Mouse (Mus musculus) right cerebral cortex, postnatal 10 days (tissue): ENCODE data around the gene Plekha5.

Experiments
- DNase-seq, 2 experiments: peaks; one replicate each; pipeline ENCODE4 v3.0.0; 2021; ENCODE audit warnings: low spot score in 2 of 2

The Plekha5 gene

DNA sequence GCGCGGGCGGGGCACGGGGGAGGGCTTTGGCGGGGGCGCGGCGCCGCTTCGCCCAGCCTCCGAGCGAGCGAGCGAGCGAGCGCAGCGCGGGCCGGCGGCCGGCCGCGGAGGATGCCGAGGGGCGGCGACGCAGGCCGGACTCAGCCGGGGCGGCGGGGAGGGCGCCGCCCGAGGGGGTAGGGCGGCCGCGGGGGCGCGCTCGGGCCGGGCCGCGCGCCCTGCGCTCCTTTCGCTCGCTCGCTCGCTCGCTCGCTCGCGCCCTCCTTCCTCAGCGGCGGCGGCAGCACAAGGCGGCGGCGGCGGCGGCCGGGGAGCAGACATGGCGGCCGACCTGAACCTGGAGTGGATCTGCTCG, at the start of gene Plekha5:
Gene Plekha5, plus strand, starts transcription at position 209 of the 355 bp plus-strand sequence.
- no peak for DNase-seq

DNA sequence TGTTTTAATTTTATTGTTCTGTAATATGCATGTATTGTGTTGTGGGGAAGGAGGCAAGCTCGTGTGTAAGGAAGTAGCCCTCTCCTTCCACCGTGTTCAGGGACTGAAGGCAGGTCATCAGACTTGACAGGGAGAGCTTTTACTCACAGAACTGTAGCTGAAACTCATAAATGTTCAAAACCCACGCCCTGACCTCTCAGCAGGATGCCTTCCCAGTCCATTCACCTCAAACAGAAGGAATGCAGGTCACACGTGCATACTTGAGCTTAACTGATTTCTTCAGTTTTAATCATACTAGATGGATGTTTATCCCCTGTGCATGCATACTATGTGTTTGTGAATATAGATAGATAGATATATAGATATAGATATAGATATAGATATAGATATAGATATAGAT, 48.2 kb upstream of the Plekha5 start:
- no peak for DNase-seq

DNA sequence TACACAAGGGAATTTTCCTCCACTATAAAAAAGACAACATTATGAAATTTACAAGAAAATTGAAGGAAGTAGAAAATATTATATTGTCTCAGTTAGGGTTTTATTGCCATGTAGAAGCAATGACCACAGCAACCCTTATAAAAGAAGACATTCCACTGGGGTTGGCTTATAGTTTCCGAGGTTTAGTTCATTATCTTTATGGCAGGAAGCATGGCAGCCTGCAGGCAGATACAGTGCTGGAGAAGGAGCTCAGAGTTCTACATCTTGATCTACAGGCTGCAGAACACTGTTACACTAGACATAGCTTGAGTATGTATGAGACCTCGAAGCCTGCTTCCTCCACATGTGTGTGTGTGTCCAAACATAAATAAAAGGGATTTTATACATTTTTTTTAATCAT, 43.3 kb upstream of the Plekha5 start:
- no peak for DNase-seq

DNA sequence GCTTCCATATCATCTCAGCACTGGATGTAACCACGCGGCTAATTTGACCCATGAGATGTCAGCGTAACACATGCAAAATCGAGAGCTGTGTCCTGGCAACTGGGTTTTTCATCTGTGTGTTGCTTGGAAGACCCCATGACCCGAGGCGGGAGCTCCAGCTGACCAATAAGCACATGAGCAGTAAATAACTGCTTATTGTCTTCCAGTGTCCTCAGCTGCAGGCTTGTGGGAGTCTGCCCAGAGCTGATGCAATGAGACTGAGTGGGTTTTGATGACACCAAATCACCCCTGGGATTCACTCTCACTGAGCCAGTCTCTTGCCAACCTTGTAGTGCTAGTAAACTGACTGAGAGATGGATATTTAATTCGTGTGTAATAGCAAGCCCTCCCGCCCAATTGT, 42.7 kb upstream of the Plekha5 start:
- no peak for DNase-seq

DNA sequence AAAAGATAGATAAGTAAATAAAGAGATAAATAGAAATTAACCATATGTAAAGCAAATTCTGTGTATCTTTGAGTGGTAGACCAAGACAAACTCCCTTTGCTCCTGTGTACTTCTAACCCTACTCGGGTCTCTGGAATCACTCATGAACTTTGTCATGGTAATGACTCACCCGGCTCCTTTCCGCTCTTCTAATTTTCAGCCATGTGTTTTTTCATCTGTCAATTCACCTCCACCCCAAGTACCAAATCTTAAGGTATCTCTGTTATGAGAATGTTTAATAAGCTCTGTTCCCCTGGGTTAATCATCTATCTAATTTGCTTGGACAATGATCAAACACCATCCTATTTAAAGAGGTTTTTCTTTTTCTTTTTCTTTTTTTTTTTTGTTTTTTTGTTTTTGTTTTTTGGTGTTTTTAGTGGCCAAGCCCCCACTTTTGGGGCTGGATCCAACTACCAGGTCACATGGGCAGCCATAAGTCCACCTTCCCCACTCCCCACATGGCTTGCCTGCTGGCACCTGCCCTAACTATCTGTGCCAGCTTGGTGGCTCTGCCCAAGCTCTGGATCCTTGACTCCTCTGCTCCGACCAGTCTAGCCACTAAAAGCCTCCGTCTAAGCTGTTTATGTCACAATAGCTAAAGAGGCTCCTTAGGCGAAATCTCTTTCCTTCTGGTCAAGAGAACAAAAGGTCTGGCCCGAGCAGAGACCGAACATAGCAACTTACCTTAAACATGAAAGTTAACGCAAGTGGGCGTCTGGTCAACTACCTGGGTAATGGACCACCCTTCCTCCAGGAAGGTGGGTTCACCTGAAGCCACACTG, 40.1 kb upstream of the Plekha5 start:
- DNase-seq = no peak

DNA sequence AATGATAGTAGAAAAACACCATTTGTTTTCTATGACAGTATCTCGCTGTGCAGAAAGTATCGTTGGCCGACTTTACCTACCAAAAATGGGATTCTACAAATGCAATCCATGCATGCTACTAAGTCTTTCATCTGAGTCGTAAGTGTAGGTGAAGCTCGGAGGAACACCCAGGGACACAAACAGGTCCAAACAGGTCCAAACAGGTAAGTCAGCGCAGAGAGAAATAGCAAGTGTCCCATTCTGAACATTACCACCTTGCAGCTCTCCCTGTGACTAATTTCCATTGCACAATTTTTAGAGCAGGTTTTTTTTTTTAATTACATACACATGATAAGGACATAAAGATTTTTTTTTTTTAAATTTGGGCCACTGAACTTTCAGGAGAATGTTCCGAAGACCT, 27.2 kb upstream of the Plekha5 start:
- DNase-seq = no peak

DNA sequence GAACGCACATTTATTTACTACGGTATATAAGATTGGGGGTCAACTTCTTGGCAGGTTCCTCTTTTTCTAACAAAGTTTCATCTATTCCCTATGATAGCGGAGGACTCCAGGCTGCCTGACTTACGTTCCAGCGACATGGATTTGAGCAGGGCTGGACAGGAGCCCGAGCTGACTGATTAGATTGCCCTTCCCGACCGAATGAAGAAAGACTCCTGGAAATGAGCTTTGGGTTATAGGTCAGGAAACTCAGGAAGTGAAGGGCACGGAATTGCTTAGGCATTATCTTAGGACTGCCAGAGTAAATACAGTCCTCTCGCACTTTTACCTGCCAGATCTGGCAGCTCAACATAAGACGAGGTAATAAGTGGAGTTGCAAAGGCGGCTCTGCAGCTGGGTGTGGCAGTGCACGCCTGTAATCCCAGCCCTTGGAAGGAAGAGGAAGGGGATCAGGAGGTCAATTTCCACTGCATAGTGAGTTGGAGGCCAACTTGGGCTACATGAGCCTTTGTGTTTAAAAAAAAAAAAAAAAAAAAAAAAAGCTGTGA, 21.0 kb upstream of the Plekha5 start:
- no peak for DNase-seq

DNA sequence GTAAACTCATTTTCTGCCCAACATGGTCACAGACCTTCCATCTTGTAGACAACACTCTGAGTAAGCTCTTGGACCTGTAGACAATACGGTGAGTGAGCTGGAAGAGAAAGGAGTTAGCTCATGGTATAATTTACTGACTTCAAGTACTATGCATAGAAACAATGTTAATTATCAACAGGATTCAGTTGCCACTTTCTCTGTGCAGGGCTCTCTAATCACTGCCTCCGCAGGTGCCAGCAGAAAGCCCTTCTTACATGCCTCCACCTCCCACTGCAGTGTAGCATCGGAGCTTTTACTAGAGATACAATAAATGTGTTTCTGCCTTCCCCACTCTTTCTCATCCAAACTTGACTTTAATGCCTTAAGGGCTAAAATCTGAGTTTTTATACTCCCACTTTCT, 11.9 kb upstream of the Plekha5 start:
- no peak for DNase-seq

DNA sequence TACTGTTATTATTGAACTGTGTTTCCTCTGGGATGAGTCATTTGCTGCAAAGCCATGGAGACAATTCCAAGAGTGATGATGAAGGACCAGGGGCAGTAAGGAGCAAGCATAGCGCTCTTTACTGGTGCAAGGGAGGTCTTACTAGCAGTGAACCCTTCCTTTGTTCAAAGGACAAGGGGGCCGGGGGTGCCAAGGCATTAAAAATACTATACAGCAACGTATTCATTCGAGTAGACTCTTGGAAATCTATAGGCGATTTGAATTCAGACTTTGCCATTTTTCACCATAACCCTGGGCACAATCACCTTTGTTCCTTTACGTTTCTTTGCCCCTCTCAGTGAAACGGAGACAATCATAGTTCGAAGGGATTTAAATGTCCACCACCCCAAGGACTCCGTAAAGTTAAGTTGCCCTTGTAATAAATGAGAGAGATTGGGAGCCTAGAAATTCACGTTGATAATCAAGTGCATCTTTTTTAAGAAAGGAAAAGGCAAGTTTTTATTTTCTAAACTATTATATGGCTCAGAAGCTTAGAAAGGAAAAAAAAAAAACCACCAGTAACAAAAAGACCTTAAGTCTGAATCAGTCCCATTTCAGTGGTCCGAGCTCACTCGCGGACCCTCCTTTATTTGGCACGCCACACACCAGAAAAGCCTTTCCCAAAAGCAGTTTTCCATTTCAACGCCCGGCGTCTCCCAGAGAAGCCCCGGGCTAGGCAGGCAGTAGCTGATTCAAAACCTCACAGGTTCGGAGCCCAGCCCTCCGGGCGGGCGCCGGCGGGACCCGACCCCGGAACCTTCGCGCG, 611 bp upstream of the Plekha5 start:
- peak in 1 of 2 experiments; percentile 54 for DNase-seq

DNA sequence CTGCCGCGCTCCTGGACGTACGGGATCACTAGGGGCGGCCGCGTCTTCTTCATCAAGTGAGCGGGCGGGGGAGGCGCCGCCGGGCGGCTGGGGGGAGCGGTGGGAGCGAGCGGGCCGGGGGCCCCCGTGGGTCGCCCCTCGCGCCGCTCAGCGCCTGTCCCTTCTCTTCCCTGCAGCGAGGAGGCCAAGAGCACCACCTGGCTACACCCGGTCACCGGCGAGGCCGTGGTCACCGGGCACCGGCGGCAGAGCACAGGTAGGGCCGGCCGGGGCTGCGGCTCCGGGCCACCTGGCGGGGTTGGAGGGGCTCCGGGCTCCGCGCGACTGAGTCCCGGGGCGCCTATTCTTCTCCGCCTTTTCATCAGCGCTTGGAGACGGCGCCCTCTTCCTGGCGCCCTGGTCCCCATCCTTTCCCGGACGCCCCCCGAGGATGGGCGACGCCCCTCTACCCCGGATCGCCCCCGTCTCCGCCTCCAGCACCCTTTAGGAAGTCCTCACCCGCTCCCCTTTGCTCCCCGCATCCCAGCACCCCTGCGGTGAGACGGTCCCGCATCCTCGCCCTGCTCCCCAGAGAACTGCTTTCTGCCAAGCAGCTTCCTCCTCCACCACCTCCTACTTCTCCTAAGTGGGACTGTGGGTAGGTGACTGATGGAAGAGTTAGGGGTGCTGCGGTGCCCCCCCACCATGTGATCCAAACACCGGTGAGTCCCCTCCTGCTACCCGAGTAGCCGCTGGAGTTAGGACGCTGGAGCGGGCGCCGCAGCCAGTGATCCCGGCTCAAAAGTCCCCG, 542 bp downstream of the Plekha5 start:
- peak; percentile 62 to 65 for DNase-seq

DNA sequence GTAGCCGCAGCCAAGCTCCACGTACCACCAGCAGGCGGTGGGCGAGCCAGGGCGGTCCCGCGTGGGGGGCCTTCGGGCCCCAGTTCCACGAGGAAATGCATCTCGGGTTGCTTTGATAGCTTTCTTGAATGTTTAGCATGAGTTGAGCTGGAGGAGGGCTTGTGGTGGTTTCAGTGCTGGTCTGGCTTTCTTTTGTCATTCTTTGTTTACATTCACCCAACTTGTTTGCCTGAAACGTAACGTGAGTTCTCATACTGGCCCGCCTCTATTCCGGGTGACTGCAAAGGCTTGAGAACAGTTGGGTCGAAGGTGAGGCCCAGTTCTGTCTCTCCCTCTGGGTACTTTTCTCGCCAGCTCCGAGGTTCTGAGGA, 1.1 kb downstream of the Plekha5 start:
- DNase-seq = peak; percentile 47 to 53

DNA sequence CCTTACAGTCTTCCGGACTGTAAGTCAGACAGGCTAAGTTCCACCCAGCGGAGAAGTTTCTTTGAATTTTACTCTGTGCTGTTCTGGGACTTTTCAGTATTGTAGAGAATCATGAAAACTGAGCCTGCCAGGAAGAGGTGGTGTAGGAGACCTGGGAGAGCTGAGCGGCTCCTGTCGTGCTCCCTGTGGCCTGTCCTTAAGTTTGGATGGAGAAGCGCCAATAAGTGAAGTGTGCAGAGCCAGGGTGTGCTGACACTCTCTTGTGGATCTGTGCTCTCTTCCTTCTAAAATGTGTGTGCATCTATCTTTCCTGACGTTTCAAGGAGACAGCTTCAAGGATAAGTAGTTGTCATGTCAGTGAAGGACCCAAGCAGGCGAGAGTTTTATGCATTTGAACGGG, 5.4 kb downstream of the Plekha5 start:
- no peak for DNase-seq

DNA sequence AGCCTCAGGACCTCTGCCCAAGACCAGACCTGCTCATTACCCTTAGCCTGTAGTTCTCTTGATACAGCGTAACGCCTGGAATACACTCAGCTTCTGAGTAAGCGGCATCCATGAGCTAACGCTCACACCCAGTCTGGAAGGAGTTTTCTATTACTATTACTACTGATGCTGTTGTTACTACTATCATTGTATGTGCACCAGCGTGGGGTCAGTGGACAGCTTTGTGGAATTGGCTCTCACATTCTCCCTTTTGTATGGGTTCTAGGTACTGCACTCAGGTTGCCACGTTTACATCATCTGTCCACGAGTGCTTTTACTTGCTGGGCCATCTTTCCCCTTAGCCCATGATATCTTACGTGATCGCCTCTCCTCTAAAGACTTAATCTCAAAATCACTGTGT, 8.5 kb downstream of the Plekha5 start:
- no peak for DNase-seq

DNA sequence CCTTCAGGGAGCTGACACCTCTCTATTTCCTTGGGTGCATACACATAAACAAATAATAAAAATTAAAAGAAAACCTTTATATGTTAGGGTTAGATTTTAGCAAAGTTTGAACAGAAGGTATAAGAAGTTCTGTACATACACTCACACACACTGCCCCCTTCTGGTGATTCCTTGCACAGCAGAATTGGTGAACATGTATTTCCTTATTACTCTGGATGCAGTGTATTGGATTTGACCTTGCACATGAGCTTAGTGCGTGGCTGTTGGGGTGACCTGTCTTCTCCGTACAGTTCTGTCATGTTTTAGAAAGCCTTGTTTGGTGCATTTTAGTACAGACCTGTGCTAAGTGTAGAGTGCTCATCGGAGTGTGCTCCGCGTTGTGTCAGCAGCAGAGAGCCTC, 19.5 kb downstream of the Plekha5 start:
- DNase-seq = peak; percentile 54 to 63

DNA sequence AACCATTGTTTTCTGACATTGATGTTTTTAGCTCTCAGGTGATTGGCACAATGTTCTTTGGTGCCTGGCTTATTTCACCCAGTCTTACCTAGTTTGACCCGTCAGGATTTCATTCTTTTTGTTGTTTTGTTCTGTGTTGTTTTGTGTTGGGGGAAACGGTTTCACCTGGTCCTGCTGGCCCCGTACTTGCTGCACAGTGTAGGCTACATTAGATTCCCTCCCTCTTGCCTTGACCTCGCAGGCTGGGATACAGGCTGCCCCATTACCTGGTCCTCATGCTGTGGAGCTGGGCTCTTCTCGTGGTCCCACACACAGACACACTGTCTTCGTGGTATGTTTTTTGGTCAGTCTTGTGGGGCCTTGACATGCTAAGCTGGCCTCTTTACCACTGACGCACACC, 20.3 kb downstream of the Plekha5 start:
- peak in 1 of 2 experiments; percentile 9 for DNase-seq

DNA sequence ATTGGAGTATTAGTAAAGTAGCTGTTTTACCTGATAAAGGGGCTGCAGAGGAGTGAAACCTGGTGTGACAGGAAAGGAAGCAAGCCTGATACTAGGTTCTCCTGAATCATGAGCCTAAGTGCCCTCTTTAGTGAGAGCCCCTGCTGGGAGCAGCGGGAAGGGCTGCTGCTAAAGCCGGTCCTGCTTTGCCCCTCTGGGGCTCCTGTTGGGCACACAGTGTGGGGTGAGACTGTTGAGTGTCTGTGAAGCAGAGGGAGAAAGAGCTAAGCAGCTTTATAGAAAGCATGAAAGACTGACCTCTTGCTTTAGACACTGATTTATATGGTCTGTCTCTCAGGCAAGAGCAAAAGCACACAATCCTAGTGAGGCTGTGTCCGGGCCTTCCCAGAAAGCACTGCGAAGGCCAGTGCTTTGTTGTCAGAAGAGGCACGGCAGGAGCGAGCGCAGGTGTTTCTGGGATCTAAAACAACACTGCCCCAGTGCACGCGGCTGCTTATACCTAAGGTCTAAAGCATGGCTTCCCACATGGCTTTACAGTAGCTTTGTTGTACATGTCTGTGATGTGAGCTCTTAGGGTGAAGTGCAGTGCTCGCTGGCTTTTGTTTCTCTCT, 21.1 kb downstream of the Plekha5 start:
- DNase-seq = peak in 1 of 2 experiments; percentile 11

DNA sequence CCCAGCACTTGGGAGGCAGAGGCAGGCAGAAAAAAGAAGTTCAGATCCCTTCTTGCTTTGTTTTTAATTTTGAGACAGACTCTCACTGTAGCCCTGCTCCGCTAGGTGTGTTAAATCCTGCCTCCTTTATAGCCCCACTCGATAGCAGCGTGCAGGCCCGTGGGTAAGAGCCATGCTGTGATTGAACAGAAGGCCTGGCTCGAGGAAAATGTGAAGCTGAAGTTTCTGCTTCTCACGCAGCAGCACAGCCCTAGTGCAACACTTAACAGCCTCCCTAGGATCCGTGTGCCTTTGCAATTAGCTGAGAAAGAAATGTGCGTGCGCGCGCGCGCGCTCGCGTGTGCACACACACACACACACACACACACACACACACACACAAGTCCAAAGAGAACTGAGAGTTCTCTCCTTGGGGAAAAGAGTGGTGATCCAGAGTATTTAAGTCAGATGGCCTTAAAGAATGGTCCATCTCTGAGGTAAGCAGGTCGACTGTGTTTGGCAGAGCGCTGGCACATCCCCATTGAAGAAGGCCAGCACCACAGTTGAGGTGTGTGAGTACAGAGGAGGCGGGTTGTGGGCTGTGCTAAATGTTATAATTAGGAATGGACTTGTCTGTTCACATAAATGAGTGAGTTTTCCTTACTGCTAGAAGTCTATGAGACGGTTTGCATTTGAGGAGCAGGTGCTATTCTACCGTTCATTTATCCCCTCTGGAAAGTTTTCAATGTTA, 24.3 kb downstream of the Plekha5 start:
- no peak for DNase-seq

DNA sequence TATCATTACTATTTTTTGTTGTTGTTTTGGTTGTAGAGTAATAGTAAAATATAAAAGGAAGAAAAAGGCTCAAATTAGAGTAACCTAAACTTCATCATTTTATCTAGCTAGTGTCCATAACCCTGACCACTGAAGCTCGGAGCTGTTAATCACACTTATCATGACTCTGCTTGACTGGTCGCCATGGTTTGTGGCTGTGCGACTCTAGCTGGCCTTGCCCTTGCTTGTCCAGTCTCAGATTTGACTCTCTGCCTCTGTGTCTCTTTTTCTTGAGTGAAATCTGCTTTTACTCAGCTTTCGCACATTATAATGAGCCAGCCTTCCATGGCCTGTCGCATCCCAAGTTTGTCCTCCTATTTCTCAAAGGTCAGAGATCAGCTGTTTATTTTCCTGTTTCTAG, 26.8 kb downstream of the Plekha5 start:
- no peak for DNase-seq

DNA sequence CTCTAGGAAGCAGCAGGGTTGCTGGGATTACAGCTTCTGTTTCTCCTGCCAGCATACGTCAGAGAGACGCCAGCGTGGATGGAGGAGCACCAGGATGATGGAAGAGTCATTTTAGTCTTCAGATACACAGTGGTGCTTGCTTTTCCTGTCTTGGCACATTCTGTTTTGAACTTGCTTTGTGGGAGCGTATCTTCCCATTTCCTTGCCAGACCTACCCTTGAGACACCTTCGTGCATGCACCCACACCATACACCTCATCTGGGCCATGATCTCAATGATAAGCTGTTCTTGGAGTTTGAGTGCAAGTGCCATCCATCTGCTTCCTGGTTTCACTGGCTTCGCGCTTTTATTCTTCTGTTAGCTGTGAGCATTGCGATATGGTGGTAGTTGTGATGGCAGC, 28.9 kb downstream of the Plekha5 start:
- DNase-seq = peak in 1 of 2 experiments; percentile 16

DNA sequence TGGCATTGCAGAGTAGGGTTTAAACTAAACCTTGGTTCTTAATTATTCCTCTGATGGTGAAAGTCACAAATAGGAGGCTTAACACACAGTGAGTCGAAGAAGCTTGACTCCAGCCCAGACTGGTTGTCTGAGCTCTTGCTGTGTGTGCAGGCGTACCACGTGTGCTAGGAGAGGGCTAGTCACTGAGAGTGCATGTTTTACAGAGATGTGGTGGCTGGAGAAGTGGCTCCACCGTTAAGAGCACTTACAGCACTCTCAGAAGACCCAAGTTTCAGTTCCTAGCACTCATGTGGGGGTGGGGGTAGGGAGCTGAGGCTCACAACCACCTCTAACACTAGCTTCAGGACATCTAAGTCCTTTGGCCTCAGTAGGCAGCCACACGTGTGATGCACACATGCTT, 29.6 kb downstream of the Plekha5 start:
- DNase-seq = peak in 1 of 2 experiments; percentile 13

DNA sequence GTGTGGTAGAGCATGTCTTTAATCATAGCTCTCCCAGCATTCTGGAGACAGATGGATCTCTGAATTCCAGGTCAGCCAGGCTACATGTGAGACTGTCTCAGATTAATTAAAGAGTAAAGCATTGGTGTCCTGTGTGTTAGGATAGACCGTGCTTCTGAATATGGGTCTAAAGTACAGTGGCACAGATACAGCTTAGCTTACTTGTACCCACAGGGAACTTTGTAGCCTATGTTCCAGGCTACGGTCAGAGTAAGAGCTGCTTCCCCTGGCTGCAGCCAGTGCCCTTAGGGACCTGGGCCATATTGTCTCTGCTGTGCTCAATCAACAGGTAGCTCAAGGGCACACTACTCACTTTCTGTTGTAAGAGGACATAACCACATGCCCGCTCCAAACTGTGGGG, 30.5 kb downstream of the Plekha5 start:
- peak in 1 of 2 experiments; percentile 11 for DNase-seq
